Mouse (Mus musculus): Measurements from ENCODE around the gene Adam12. TPM values are rescaled to one million over a fixed set of nuclear protein-coding genes. Genes with fewer than 3 reads are reported as not detected.

Gene Adam12
- total and polyA plus RNA-seq, 3 experiments, result 0.57 to 0.80 (median 0.66) TPM

- H3K9ac ChIP-seq (ENCODE audit: low read depth, low read length), result no peak overlapping the region
- no peaks in the 10 kb centered on the region for H3K79me2 ChIP-seq (replicated peaks; ENCODE audit: control insufficient read depth, insufficient read depth, low read length)
- intact Hi-C loops (cut with DNase I), result no loop called here
- no peak for DNase-seq
- H3K27ac ChIP-seq, result no peak overlapping the region
- 95% methylated on average over 8 of the region's 8 CpGs for WGBS
- no peaks in the 10 kb centered on the region for H3K36me3 ChIP-seq (ENCODE audit: control insufficient read depth, insufficient read depth, low read length)
- no peaks in the 10 kb centered on the region for H3K27me3 ChIP-seq (ENCODE audit: control insufficient read depth, insufficient read depth, low read length)
- TF ChIP-seq EP300 (IDR thresholded peaks at IDR 0.05; ENCODE audit: insufficient read depth, low read depth, low read length), result no peak
- H3K4me3 ChIP-seq, result no peak overlapping the region
- no peaks in the 10 kb centered on the region for H3K4me1 ChIP-seq (ENCODE audit: control insufficient read depth, insufficient read depth, low read length)
These were observed 352.2 kb downstream of the Adam12 start for GRCm38 (mm10) chr7:133879761-133880160.

- DNase-seq, result no peak
- Histone ChIP-seq H3K9ac (ENCODE audit: low read depth, low read length) (no peak overlapping the region), H3K27me3 (ENCODE audit: control insufficient read depth, insufficient read depth, low read length) (no peaks in the 10 kb centered on the region), H3K27ac (no peak overlapping the region), H3K4me3 (no peak overlapping the region), H3K79me2 (replicated peaks; ENCODE audit: control insufficient read depth, insufficient read depth, low read length) (no peaks in the 10 kb centered on the region), H3K4me1 (ENCODE audit: control insufficient read depth, insufficient read depth, low read length) (no peaks in the 10 kb centered on the region), H3K36me3 (ENCODE audit: control insufficient read depth, insufficient read depth, low read length) (no peaks in the 10 kb centered on the region)
- TF ChIP-seq EP300 (IDR thresholded peaks at IDR 0.05; ENCODE audit: insufficient read depth, low read depth, low read length), result no peak
- no peak for TF ChIP-seq POLR2A (IDR thresholded peaks at IDR 0.05; ENCODE audit: insufficient read depth, low read depth, low read length)
- no peak for TF ChIP-seq CTCF (IDR thresholded peaks at IDR 0.05)
- 68% methylated on average over 17 of the region's 17 CpGs for WGBS
- intact Hi-C loops (cut with DNase I), result no loop called here
These were observed 355.2 kb downstream of the Adam12 start for GRCm38 (mm10) chr7:133876646-133877342.

GRCm38 (mm10) chr7:133876139-133876538 lies 355.8 kb downstream of the Adam12 start:
- Histone ChIP-seq H3K27me3 (ENCODE audit: control insufficient read depth, insufficient read depth, low read length) (no peaks in the 10 kb centered on the region), H3K9ac (ENCODE audit: low read depth, low read length) (no peak overlapping the region), H3K36me3 (ENCODE audit: control insufficient read depth, insufficient read depth, low read length) (no peaks in the 10 kb centered on the region), H3K27ac (no peak overlapping the region), H3K79me2 (replicated peaks; ENCODE audit: control insufficient read depth, insufficient read depth, low read length) (no peaks in the 10 kb centered on the region), H3K4me3 (no peak overlapping the region), H3K4me1 (ENCODE audit: control insufficient read depth, insufficient read depth, low read length) (no peaks in the 10 kb centered on the region)
- WGBS, result 84% methylated on average over 3 of the region's 3 CpGs
- intact Hi-C loops (cut with DNase I), result no loop called here
- no peak for DNase-seq
- no peak for TF ChIP-seq POLR2A (IDR thresholded peaks at IDR 0.05; ENCODE audit: insufficient read depth, low read depth, low read length)
- TF ChIP-seq CTCF (IDR thresholded peaks at IDR 0.05), result no peak
- no peak for TF ChIP-seq EP300 (IDR thresholded peaks at IDR 0.05; ENCODE audit: insufficient read depth, low read depth, low read length)

GRCm38 (mm10) chr7:133872701-133873100 lies 359.2 kb downstream of the Adam12 start:
- 46% methylated on average over 5 of the region's 5 CpGs for WGBS
- Histone ChIP-seq H3K4me3 (no peak overlapping the region), H3K27ac (no peak overlapping the region), H3K4me1 (ENCODE audit: control insufficient read depth, insufficient read depth, low read length) (no peaks in the 10 kb centered on the region), H3K36me3 (ENCODE audit: control insufficient read depth, insufficient read depth, low read length) (no peaks in the 10 kb centered on the region), H3K79me2 (replicated peaks; ENCODE audit: control insufficient read depth, insufficient read depth, low read length) (no peaks in the 10 kb centered on the region), H3K9ac (ENCODE audit: low read depth, low read length) (no peak overlapping the region), H3K27me3 (ENCODE audit: control insufficient read depth, insufficient read depth, low read length) (no peaks in the 10 kb centered on the region)
- intact Hi-C loops (cut with DNase I), result no loop called here
- no peak for DNase-seq
- TF ChIP-seq CTCF (IDR thresholded peaks at IDR 0.05) (no peak), EP300 (IDR thresholded peaks at IDR 0.05; ENCODE audit: insufficient read depth, low read depth, low read length) (no peak), POLR2A (IDR thresholded peaks at IDR 0.05; ENCODE audit: insufficient read depth, low read depth, low read length) (no peak)

GRCm38 (mm10) chr7:133870265-133870664 lies 361.7 kb downstream of the Adam12 start:
- WGBS, result 85% methylated on average over 4 of the region's 4 CpGs
- no peaks in the 10 kb centered on the region for H3K27me3 ChIP-seq (ENCODE audit: control insufficient read depth, insufficient read depth, low read length)
- no peak overlapping the region for H3K9ac ChIP-seq (ENCODE audit: low read depth, low read length)
- no peak for TF ChIP-seq POLR2A (IDR thresholded peaks at IDR 0.05; ENCODE audit: insufficient read depth, low read depth, low read length)
- TF ChIP-seq CTCF (IDR thresholded peaks at IDR 0.05), result no peak
- no peak for TF ChIP-seq EP300 (IDR thresholded peaks at IDR 0.05; ENCODE audit: insufficient read depth, low read depth, low read length)
- no peak for DNase-seq
- H3K79me2 ChIP-seq (replicated peaks; ENCODE audit: control insufficient read depth, insufficient read depth, low read length), result no peaks in the 10 kb centered on the region
- no peak overlapping the region for H3K27ac ChIP-seq
- H3K36me3 ChIP-seq (ENCODE audit: control insufficient read depth, insufficient read depth, low read length), result no peaks in the 10 kb centered on the region
- H3K4me3 ChIP-seq, result no peak overlapping the region
- no peaks in the 10 kb centered on the region for H3K4me1 ChIP-seq (ENCODE audit: control insufficient read depth, insufficient read depth, low read length)
- intact Hi-C loops (cut with DNase I), result no loop called here

- no peak for TF ChIP-seq CTCF (IDR thresholded peaks at IDR 0.05)
- TF ChIP-seq EP300 (IDR thresholded peaks at IDR 0.05; ENCODE audit: insufficient read depth, low read depth, low read length), result no peak
- no peak for TF ChIP-seq POLR2A (IDR thresholded peaks at IDR 0.05; ENCODE audit: insufficient read depth, low read depth, low read length)
- WGBS, result 94% methylated on average over 4 of the region's 4 CpGs
- no peaks in the 10 kb centered on the region for H3K36me3 ChIP-seq (ENCODE audit: control insufficient read depth, insufficient read depth, low read length)
- DNase-seq, result no peak
- no peak overlapping the region for H3K9ac ChIP-seq (ENCODE audit: low read depth, low read length)
- H3K79me2 ChIP-seq (replicated peaks; ENCODE audit: control insufficient read depth, insufficient read depth, low read length), result no peaks in the 10 kb centered on the region
- no peak overlapping the region for H3K4me3 ChIP-seq
- no peak overlapping the region for H3K27ac ChIP-seq
- no peaks in the 10 kb centered on the region for H3K27me3 ChIP-seq (ENCODE audit: control insufficient read depth, insufficient read depth, low read length)
- no peaks in the 10 kb centered on the region for H3K4me1 ChIP-seq (ENCODE audit: control insufficient read depth, insufficient read depth, low read length)
- intact Hi-C loops (cut with DNase I), result no loop called here
These were observed 368.3 kb downstream of the Adam12 start for GRCm38 (mm10) chr7:133863684-133864083.

Data from heart, adult 2 months (tissue).